Mouse (Mus musculus) stomach, postnatal 0 days (tissue): ENCODE data around the gene Ptprt.

Experiments
- CTCF ChIP-seq: IDR thresholded peaks from 2 replicates; pipeline ENCODE4 v1.5.1; 2016; ENCODE audit warnings: antibody characterized with exemption, low read depth, mild to moderate bottlenecking, moderate library complexity
- EP300 ChIP-seq: optimal IDR thresholded peaks from 2 replicates; pipeline ENCODE3; 2016; ENCODE audit warnings: antibody characterized with exemption

- no peak for TF ChIP-seq CTCF
- no peak for TF ChIP-seq EP300
Observed at GRCm38 (mm10) chr2:162118041-162118440, 542.9 kb downstream of the Ptprt start.
